Mouse (Mus musculus) midbrain, embryonic 11.5 days (tissue): ENCODE data around the gene Zkscan6. TPM values are rescaled to one million over a fixed set of nuclear protein-coding genes. Genes with fewer than 3 reads are reported as not detected.
A peak's percentile ranks its signal among the peaks of the same experiment; 100 is the strongest.

Experiments used
- ATAC-seq: fragments of 200-750 bp; cut with Nextera tagmentation; 2 replicates; pipeline ENCODE4 v1.8.0; 2017; ENCODE audit warnings: moderate TSS enrichment, moderate library complexity; ENCODE audit not compliant: low FRiP score
- DNase-seq: peaks from one replicate; pipeline ENCODE4 v3.0.0; 2015; ENCODE audit warnings: low spot score; ENCODE audit errors: missing footprints
- H3K27ac ChIP-seq: fragments of 300-500 bp; sonication (generic); 2 replicates; pipeline ENCODE4 v1.5.1; 2014; ENCODE audit warnings: low read depth, low read length
- H3K27me3 ChIP-seq: fragments of 300-500 bp; sonication (generic); 2 replicates; pipeline ENCODE4 v1.6.1; 2014; ENCODE audit warnings: mild to moderate bottlenecking, low read length, moderate library complexity, mixed read lengths; ENCODE audit not compliant: control insufficient read depth, insufficient read depth
- H3K36me3 ChIP-seq: fragments of 300-500 bp; sonication (generic); 2 replicates; pipeline ENCODE4 v1.6.1; 2014; ENCODE audit warnings: mild to moderate bottlenecking, low read length, moderate library complexity, mixed read lengths; ENCODE audit not compliant: control insufficient read depth, insufficient read depth
- H3K4me1 ChIP-seq: fragments of 300-500 bp; sonication (generic); 2 replicates; pipeline ENCODE4 v1.6.1; 2014; ENCODE audit warnings: low read length; ENCODE audit not compliant: control insufficient read depth, insufficient read depth
- H3K4me2 ChIP-seq: fragments of 300-500 bp; sonication (generic); 2 replicates; pipeline ENCODE4 v1.6.1; 2014; ENCODE audit warnings: mild to moderate bottlenecking, moderate library complexity
- H3K4me3 ChIP-seq: fragments of 300-500 bp; sonication (generic); 2 replicates; pipeline ENCODE4 v1.5.1; 2014; ENCODE audit warnings: low read depth, low read length
- H3K9ac ChIP-seq: fragments of 300-500 bp; sonication (generic); 2 replicates; pipeline ENCODE4 v1.6.1; 2014; ENCODE audit warnings: low read length
- H3K9me3 ChIP-seq: fragments of 300-500 bp; sonication (generic); 2 replicates; pipeline ENCODE4 v1.6.1; 2016; ENCODE audit warnings: low read length; ENCODE audit not compliant: control insufficient read depth
- WGBS: fragments of 180-500 bp; shearing (Covaris S2); extraction: QIAGEN DNeasy Blood & Tissue Kit; methylation state at CpG from one replicate; pipeline ENCODE4 v1.1.7; 2014; 5-methylcytosine and 5-hydroxymethylcytosine counted together
- polyA plus RNA-seq: library from polyadenylated mRNA; unstranded; fragments of >200 nt; fragmentation: Nextera tagmentation; extraction: Ambion mirVana; gene quantifications from 2 replicates; pipeline ENCODE4 v1.2.1, GENCODE M21; 2014

Gene Zkscan6
- polyA plus RNA-seq, 1 experiment from 2014 or later = 13.6 TPM

DNA sequence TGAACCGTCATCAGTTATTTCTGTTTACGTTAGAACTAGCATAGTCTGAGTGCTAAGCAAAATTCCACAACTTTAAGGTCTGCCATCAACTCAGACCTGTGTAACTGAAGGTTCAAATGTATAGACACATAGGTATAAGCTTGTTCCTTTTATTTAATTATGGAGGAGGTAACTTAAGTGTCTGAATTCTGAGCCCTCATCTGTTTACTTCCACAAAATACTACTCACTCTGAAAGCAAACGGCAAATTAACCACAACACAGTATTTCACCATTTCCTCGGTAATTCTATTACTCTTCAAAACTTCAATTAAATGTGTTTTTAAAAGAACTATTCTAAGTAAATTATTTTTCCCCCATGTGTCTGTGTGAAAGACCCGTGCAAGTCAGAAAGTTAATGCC, 29.2 kb upstream of the Zkscan6 start:
- Histone ChIP-seq H3K4me1 (no peaks in the 10 kb centered on the region), H3K36me3 (0 out of 2 replicates have a peak, but pooled peaks cover 2% of the 10 kb centered on the region), H3K27ac (no peak overlapping the region), H3K4me2 (no peak overlapping the region), H3K9me3 (no peaks in the 10 kb centered on the region), H3K9ac (no peak overlapping the region), H3K4me3 (no peak overlapping the region), H3K27me3 (no peaks in the 10 kb centered on the region)
- 86% methylated on average over 5 of the region's 5 CpGs for WGBS
- DNase-seq = peak; percentile 31
- no peak for ATAC-seq

DNA sequence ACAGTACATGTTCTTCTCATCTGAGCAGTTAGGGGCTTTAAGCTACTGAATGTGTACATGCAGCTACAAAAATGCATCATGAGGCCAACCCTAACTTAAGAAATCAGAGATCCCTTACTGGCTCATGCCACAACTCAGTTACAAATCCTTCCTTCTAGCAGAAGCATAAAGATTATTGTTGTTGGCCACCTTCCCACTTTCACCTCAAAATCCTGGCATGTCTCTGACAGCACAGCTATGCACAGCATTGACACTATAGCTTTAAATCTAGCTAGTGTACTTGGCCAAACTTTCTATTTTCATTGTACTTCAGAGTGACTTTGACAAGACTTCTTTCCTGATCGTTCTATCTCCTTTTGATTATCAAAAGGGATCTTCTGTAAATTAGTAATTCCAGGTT, 27.9 kb upstream of the Zkscan6 start:
- H3K27me3 ChIP-seq = no peaks in the 10 kb centered on the region
- no peaks in the 10 kb centered on the region for H3K4me1 ChIP-seq
- no peak overlapping the region for H3K4me2 ChIP-seq
- H3K4me3 ChIP-seq = no peak overlapping the region
- DNase-seq = no peak
- 91% methylated on average over 1 of the region's 1 CpGs for WGBS
- H3K9ac ChIP-seq = no peak overlapping the region
- H3K9me3 ChIP-seq = no peaks in the 10 kb centered on the region
- no peak overlapping the region for H3K27ac ChIP-seq
- 0 out of 2 replicates have a peak, but pooled peaks cover 2% of the 10 kb centered on the region for H3K36me3 ChIP-seq
- no peak for ATAC-seq

DNA sequence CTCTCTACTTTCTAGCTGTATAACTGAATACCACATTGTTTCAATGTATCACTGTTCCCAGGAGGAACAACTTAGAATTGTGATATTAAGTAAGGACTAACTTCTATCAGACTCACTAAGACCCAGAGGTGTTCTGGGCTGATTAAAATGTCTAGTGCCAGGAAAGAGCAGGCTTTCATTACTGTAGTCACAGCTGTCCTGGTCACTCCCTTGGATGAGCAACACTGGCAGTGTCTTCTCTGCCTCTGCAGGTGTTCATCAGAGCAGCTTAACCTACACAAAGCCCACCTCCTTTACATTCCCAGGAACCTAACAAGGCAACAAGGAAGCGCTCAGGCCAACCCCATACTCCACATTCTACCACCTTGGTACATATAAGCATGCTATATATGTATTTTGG, 27.4 kb upstream of the Zkscan6 start:
- H3K9ac ChIP-seq = no peak overlapping the region
- H3K27ac ChIP-seq = no peak overlapping the region
- DNase-seq (no peak), ATAC-seq (no peak)
- H3K9me3 ChIP-seq = no peaks in the 10 kb centered on the region
- no peaks in the 10 kb centered on the region for H3K27me3 ChIP-seq
- no peak overlapping the region for H3K4me2 ChIP-seq
- H3K4me1 ChIP-seq = no peaks in the 10 kb centered on the region
- no peak overlapping the region for H3K4me3 ChIP-seq
- whole genome bisulfite sequencing = 100% methylated on average over 1 of the region's 1 CpGs
- H3K36me3 ChIP-seq = 0 out of 2 replicates have a peak, but pooled peaks cover 2% of the 10 kb centered on the region

DNA sequence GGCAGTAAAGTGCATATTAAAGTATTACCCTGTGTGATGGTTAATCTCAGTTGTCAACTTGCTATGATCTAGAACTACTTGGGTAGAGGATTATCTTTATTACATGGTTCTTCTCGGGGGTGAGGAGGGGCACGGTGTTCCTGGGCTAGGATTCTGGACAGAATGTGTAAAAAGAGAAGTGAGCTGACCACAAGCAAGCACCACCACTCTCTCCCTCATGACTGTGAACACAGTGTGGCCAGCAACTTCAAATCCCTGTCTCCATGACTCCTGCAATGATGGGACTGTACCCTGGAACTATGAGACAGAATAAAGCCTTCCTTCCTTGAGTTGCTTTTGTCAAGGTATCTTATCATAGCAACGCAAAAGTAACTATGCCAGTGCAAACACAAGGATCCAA, 25.4 kb upstream of the Zkscan6 start:
- no peak overlapping the region for H3K27ac ChIP-seq
- WGBS = 92% methylated on average over 3 of the region's 3 CpGs
- H3K4me3 ChIP-seq = no peak overlapping the region
- no peaks in the 10 kb centered on the region for H3K27me3 ChIP-seq
- H3K4me2 ChIP-seq = no peak overlapping the region
- no peak for ATAC-seq
- DNase-seq = no peak
- H3K9ac ChIP-seq = no peak overlapping the region
- 0 out of 2 replicates have a peak, but pooled peaks cover 2% of the 10 kb centered on the region for H3K36me3 ChIP-seq
- no peaks in the 10 kb centered on the region for H3K9me3 ChIP-seq
- H3K4me1 ChIP-seq = peaks cover 4% of the 10 kb centered on the region; the same call in 1 of the 2 replicates

DNA sequence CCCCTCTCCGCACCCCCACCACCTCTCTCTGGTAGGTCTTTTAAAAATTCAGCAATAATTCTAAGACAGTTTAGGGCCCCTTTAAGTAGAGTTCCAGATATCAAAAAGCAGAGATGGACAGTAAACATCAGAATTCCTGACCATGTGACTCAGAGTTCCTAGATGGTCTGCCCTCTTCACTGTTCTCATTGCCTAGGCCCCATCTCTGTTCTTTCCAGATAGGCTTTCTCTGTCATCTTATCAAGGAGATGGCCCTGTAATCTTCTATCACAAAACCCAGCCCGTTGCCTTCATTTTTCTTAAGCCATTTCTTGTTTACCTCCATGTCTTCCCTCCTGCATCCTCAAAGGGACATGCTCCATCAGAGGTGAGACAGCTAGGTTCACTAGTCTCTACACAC, 20.8 kb upstream of the Zkscan6 start:
- Histone ChIP-seq H3K4me1 (peaks cover 9% of the 10 kb centered on the region), H3K9me3 (no peaks in the 10 kb centered on the region), H3K9ac (no peak overlapping the region), H3K4me3 (no peak overlapping the region), H3K27me3 (no peaks in the 10 kb centered on the region), H3K4me2 (peak overlapping the region; percentile 50; the same call in 1 of the 2 replicates), H3K36me3 (no peaks in the 10 kb centered on the region), H3K27ac (no peak overlapping the region)
- DNase-seq (no peak), ATAC-seq (no peak)
- 88% methylated on average over 2 of the region's 2 CpGs for WGBS

DNA sequence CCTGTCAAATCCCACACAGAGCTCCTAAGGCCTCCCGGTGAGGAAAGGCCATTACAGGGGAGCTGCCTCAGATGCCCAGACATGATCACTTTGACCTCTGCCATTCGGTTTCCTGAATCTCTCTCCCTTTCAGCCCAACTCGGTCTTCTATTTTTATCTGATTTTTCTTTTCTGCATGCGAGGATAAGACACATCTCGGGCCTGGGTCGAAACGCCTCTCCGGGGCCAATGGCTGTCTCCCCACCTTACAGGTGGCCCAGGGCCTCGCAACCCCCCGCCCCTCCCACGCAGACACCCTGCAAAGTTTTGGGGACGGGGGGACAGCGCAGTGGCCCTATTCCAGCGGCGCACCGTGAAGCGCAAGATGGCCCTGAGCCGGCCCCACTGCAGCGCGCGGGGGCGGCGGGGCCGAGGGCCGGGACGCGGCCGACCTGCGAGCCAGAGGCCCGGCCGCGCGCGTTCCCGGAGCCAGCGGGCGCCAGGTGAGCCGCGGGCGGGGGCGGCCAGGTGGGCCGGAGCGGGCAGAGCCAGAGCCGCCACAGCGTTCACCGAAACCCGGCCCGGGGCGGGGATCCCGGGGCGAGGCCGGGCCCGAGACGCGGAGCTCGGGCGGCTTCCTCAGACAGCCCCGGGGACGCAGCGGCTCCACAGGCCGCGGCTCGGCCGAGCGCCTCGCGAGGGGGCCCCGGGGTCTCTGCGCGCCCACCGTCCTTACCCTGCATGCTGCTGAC, 19.4 kb upstream of the Zkscan6 start:
- peak overlapping the region; percentile 97 for H3K9ac ChIP-seq
- peaks cover 9% of the 10 kb centered on the region for H3K4me1 ChIP-seq
- no peaks in the 10 kb centered on the region for H3K36me3 ChIP-seq
- peak overlapping the region; percentile 95 for H3K4me3 ChIP-seq
- ATAC-seq (peak; percentile 87), DNase-seq (peak; percentile 92)
- peak overlapping the region; percentile 67 for H3K27ac ChIP-seq
- H3K9me3 ChIP-seq = no peaks in the 10 kb centered on the region
- H3K4me2 ChIP-seq = peak overlapping the region; percentile 50
- H3K27me3 ChIP-seq = no peaks in the 10 kb centered on the region
- 1% methylated on average over 48 of the region's 71 CpGs for WGBS

DNA sequence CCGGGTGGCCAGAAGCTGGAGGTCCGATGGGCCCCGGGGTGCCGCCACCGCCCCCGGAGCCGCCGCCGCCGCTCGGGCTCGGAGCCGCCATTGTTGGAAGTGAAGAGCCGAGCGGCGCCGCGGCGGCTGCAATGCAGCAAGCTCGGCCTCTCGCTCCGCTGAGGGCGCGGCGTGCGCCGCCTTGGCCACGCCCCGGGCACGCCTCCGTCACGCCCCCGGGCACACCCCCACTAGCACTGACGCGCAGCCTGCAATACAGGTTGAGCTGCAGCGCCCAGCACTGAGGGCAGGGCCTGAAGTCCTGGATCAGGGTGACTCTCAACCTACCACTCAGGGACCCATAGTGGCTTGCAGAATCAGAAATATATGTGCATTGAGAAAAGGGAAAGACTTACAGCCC, 18.8 kb upstream of the Zkscan6 start, which contains the start of gene Map2k4:
TSS of gene Map2k4 (minus strand) at position 144 of the 400 bp plus-strand sequence.
- H3K36me3 ChIP-seq = no peaks in the 10 kb centered on the region
- ATAC-seq = peak; percentile 100
- H3K4me1 ChIP-seq = peaks cover 9% of the 10 kb centered on the region
- H3K9ac ChIP-seq = peak within 1 kb of the TSS; percentile 97
- H3K9me3 ChIP-seq = no peaks in the 10 kb centered on the region
- peak within 1 kb of the TSS; percentile 50 for H3K4me2 ChIP-seq
- H3K27ac ChIP-seq = peak within 1 kb of the TSS; percentile 67
- under 1% methylated on average over 36 of the region's 36 CpGs for WGBS
- no peaks in the 10 kb centered on the region for H3K27me3 ChIP-seq
- peak; percentile 100 for DNase-seq
- H3K4me3 ChIP-seq = peak within 1 kb of the TSS; percentile 95

DNA sequence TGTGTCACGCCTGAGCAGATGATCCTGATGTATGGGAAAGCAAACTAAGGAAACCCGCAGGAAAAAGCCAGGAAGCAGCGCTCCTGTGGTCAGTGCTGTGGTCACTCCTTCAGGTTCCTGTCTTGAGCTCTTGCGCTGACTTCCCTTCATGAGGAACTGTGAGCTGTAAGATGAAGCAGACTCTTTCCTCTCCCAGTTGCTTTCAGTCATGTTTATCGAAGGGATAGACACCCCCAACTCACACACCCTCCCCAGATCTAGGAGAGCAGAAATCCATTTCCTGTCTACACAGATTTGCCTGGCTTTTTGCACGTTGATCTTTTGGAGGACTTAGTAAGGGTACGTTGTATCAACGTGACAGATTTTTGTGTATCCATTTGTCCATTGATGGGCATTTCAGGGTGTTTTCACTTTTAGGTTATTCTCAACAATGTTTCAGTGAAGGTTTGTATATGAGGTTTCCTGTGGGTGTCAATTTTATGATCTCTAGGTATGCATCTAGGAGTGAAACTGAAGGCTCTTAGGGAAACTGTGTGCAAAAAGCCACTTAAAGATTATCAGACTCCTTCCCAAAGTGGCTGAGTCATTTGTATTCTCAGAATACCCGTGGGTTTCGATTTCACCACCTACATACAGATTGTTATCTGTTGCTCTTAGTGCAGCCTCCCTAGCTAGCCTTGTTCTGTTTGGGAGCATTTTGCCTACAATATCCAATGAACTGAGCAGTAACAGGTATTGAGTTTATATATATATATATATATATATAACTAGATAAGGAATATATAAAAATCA, 12.4 kb upstream of the Zkscan6 start:
- Histone ChIP-seq H3K9ac (no peak overlapping the region), H3K4me3 (no peak overlapping the region), H3K36me3 (no peaks in the 10 kb centered on the region), H3K4me1 (no peaks in the 10 kb centered on the region), H3K27ac (no peak overlapping the region), H3K9me3 (no peaks in the 10 kb centered on the region), H3K27me3 (no peaks in the 10 kb centered on the region), H3K4me2 (no peak overlapping the region)
- no peak for DNase-seq
- WGBS = 78% methylated on average over 10 of the region's 10 CpGs
- ATAC-seq = no peak

DNA sequence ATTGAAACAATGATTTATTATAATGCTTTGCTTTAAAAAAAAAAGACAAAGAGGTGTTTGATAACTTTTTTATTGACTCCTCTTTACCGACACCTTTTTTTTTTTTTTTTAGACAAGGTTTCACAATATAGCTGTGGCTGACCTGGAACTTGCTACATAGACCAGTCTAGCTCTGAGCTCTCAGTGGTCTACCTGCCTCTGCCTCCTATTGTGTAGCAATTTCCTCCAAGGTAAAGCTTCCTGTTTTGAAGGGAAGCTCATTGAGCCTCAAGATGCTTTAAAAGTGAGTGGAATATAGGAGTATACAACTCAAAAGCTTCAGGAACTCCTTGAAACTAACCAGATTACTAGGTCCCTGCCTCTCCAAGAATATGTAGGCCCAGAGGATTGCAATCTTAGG, 11.1 kb upstream of the Zkscan6 start:
- DNase-seq = no peak
- Histone ChIP-seq H3K4me1 (no peaks in the 10 kb centered on the region), H3K4me3 (no peak overlapping the region), H3K27me3 (no peaks in the 10 kb centered on the region), H3K9ac (no peak overlapping the region), H3K4me2 (no peak overlapping the region), H3K36me3 (no peaks in the 10 kb centered on the region), H3K27ac (no peak overlapping the region), H3K9me3 (no peaks in the 10 kb centered on the region)
- ATAC-seq = no peak
- 94% methylated on average over 1 of the region's 1 CpGs for WGBS
